Comparison of ENCODE assay signal across 20 mouse cellular contexts in the genomic region with DNA sequence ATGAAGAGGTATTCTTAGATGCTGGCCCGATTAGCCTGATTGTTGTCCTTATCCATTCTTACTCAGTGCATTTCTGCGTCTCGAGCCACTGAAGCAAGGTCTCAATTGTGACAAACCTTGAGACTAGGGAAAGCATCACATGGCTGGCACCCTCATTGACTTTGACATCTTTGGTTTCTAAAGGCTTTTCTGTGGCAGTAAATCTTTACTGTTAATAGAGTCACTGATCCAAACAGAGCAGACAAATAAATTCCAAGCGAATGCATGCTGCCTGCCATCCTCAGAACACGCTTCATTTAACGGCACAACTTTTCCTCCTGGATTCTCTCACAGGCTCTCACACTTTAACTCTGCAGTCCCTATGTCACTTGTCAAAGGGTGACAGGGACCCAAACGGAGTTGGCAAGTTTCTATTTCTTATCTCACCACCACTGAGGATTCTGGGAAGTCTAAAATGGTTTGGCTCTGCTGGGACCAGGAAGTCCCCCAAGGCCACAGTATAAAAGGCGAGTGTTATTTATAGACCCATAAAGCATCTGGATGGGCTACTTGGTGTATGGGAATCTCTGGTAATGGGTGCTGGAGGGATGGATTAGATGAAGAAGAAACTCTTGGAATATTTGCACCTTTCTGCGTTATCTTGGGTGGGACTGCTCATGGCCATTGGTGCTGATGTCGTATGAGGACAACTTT.
DNase-seq lines count a peak whose midpoint lies in the region; ATAC-seq and TF ChIP-seq lines count a peak whose summit lies in the region.
"Had no signal": no experiment of that assay in that cellular context is flagged by ENCODE, and none has a peak within 500 bp of the region (broad histone marks: within the 10 kb centered on the region; RNA-seq: fewer than 3 reads in every experiment).

No protein-coding gene starts in this region.

- H3K4me2 ChIP-seq in forebrain, embryonic 16.5 days (ENCODE audit: low read length), result no peak overlapping the region
- no peak overlapping the region for H3K4me2 ChIP-seq in forebrain, embryonic 11.5 days (ENCODE audit: low read depth, low read length, severe bottlenecking)
- no peak overlapping the region for H3K4me2 ChIP-seq in kidney, postnatal 0 days (ENCODE audit: low read length)
- H3K4me2 ChIP-seq: heart, embryonic 15.5 days; midbrain, embryonic 12.5 days; stomach, embryonic 15.5 days had no signal

- H3K4me1 ChIP-seq in forebrain, embryonic 16.5 days (replicated peaks; ENCODE audit: control insufficient read depth, insufficient read depth, low read length), result peaks cover 13% of the 10 kb centered on the region; the same call in 1 of the 2 replicates
- 0 out of 2 replicates have a peak, but pooled peaks cover 3% of the 10 kb centered on the region for H3K4me1 ChIP-seq in forebrain, embryonic 11.5 days (replicated peaks; ENCODE audit: control insufficient read depth, insufficient read depth, low read length)
- H3K4me1 ChIP-seq in kidney, postnatal 0 days (replicated peaks; ENCODE audit: insufficient read depth, low read length), result 0 out of 2 replicates have a peak, but pooled peaks cover 4% of the 10 kb centered on the region

- no peaks in the 10 kb centered on the region for H3K27me3 ChIP-seq in forebrain, embryonic 16.5 days (replicated peaks; ENCODE audit: control insufficient read depth, insufficient read depth, low read length)
- no peaks in the 10 kb centered on the region for H3K27me3 ChIP-seq in forebrain, embryonic 11.5 days (ENCODE audit: control insufficient read depth, insufficient read depth, low read length)
- H3K27me3 ChIP-seq in kidney, postnatal 0 days (ENCODE audit: insufficient read depth, low read length), result no peaks in the 10 kb centered on the region
- H3K27me3 ChIP-seq: heart, embryonic 15.5 days; midbrain, embryonic 12.5 days; stomach, embryonic 15.5 days had no signal

- no peaks in the 10 kb centered on the region for H3K36me3 ChIP-seq in forebrain, embryonic 16.5 days (ENCODE audit: control insufficient read depth, insufficient read depth)
- H3K36me3 ChIP-seq in forebrain, embryonic 11.5 days (ENCODE audit: control insufficient read depth, insufficient read depth, low read length), result no peaks in the 10 kb centered on the region
- no peaks in the 10 kb centered on the region for H3K36me3 ChIP-seq in kidney, postnatal 0 days (ENCODE audit: insufficient read depth, low read length)
- H3K36me3 ChIP-seq: heart, embryonic 15.5 days; hindbrain, embryonic 10.5 days; midbrain, embryonic 12.5 days; stomach, embryonic 15.5 days had no signal

- WGBS in forebrain, embryonic 16.5 days, result 53% methylated on average over 10 of the region's 10 CpGs
- WGBS in forebrain, embryonic 11.5 days, result 78% methylated on average over 10 of the region's 10 CpGs
- WGBS in kidney, postnatal 0 days, result 44% methylated on average over 10 of the region's 10 CpGs

- no peak overlapping the region for H3K9ac ChIP-seq in forebrain, embryonic 16.5 days (replicated peaks; ENCODE audit: low read depth, low read length)
- no peak overlapping the region for H3K9ac ChIP-seq in forebrain, embryonic 11.5 days (ENCODE audit: low read length)
- no peak overlapping the region for H3K9ac ChIP-seq in kidney, postnatal 0 days (ENCODE audit: low read depth, low read length)
- H3K9ac ChIP-seq: heart, embryonic 15.5 days; liver, embryonic 14.5 days; midbrain, embryonic 12.5 days; stomach, embryonic 15.5 days had no signal

- no peak overlapping the region for H3K4me3 ChIP-seq in forebrain, embryonic 16.5 days (replicated peaks; ENCODE audit: low read length)
- H3K4me3 ChIP-seq in forebrain, embryonic 11.5 days (ENCODE audit: low read depth, low read length), result no peak overlapping the region
- no peak overlapping the region for H3K4me3 ChIP-seq in kidney, postnatal 0 days (replicated peaks; ENCODE audit: low read depth, low read length)
- H3K4me3 ChIP-seq: heart, embryonic 15.5 days; hindbrain, embryonic 10.5 days; layer of hippocampus, adult 2 months; midbrain, embryonic 12.5 days; stomach, embryonic 15.5 days had no signal

- no peak for TF ChIP-seq CTCF in kidney, postnatal 0 days (IDR thresholded peaks at IDR 0.05; ENCODE audit: low read depth)

- 0 out of 2 replicates have a peak, but pooled peaks have one; percentile 31 for ATAC-seq in forebrain, embryonic 16.5 days
- ATAC-seq in forebrain, embryonic 11.5 days (replicated peaks; ENCODE audit: low FRiP score), result no peak
- no peak for ATAC-seq in kidney, postnatal 0 days (replicated peaks; ENCODE audit: low FRiP score, low read depth)
- ATAC-seq: lung, postnatal 0 days had no signal

- no peaks in the 10 kb centered on the region for H3K9me3 ChIP-seq in forebrain, embryonic 16.5 days (ENCODE audit: control insufficient read depth, low read length)
- H3K9me3 ChIP-seq in forebrain, embryonic 11.5 days (ENCODE audit: control insufficient read depth, low read length), result no peaks in the 10 kb centered on the region
- H3K9me3 ChIP-seq in kidney, postnatal 0 days (replicated peaks; ENCODE audit: low read length), result no peaks in the 10 kb centered on the region
- H3K9me3 ChIP-seq: heart, embryonic 15.5 days; hindbrain, embryonic 10.5 days; midbrain, embryonic 12.5 days; stomach, embryonic 15.5 days had no signal

- H3K27ac ChIP-seq in forebrain, embryonic 16.5 days (ENCODE audit: low read length), result no peak overlapping the region
- H3K27ac ChIP-seq in forebrain, embryonic 11.5 days (ENCODE audit: low read depth, low read length), result no peak overlapping the region
- H3K27ac ChIP-seq in kidney, postnatal 0 days, result no peak overlapping the region
- H3K27ac ChIP-seq: heart, embryonic 15.5 days; hindbrain, embryonic 10.5 days; layer of hippocampus, adult 2 months; liver, embryonic 14.5 days; midbrain, embryonic 12.5 days; stomach, embryonic 15.5 days had no signal

- DNase-seq in forebrain, embryonic 11.5 days (ENCODE audit: low spot score), result no peak
- peak; percentile 44 for DNase-seq in kidney, postnatal 0 days (ENCODE audit: low spot score)
- no peak for DNase-seq in kidney, adult 18-20 months
- peak; percentile 33 for DNase-seq in mesoderm, embryonic 11.5 days (ENCODE audit: low read depth, low spot score)
- DNase-seq in retina, embryonic 14.5 days (ENCODE audit: low spot score), result peak; percentile 65
- DNase-seq in cerebellum, postnatal 14 days, result no peak
- DNase-seq: adrenal gland, postnatal 36 days; B cell, adult 2 months; cerebellum, adult 2 months; gastrocnemius, postnatal 10 days; layer of hippocampus, postnatal 36 days; thymus, adult 18-20 months had no signal

Comparison
In these comparisons a context has a peak if more than half of its experiments do, and no peak if none do; other contexts are left out.
1. DNase-seq: peak in kidney, postnatal 0 days (single experiment), mesoderm, embryonic 11.5 days (single experiment) and retina, embryonic 14.5 days (single experiment); none in forebrain, embryonic 11.5 days (single experiment), kidney, adult 18-20 months (single experiment) and cerebellum, postnatal 14 days (0 of 2).